Mouse (Mus musculus) erythroblast, embryonic 14.5 days (primary cell): ENCODE results near the gene Ddr1. TPM values are rescaled to one million over a fixed set of nuclear protein-coding genes. Genes with fewer than 3 reads are reported as not detected.

Source experiments
- H3K27me3 ChIP-seq: 2 replicates; pipeline ENCODE4 v1.6.1; 2012; ENCODE audit warnings: inconsistent platforms; ENCODE audit not compliant: control insufficient read depth
- H3K36me3 ChIP-seq: 2 replicates; pipeline ENCODE4 v1.6.1; 2012; ENCODE audit warnings: mild to moderate bottlenecking, inconsistent platforms; ENCODE audit not compliant: control insufficient read depth
- H3K4me1 ChIP-seq: 2 replicates; pipeline ENCODE4 v1.6.1; 2012; ENCODE audit warnings: inconsistent platforms; ENCODE audit not compliant: control insufficient read depth
- H3K4me3 ChIP-seq: replicated peaks from 2 replicates; pipeline ENCODE3; 2012; ENCODE audit warnings: moderate library complexity, mild to moderate bottlenecking, inconsistent platforms
- H3K9me3 ChIP-seq: 2 replicates; pipeline ENCODE4 v1.6.1; 2012; ENCODE audit warnings: low read length, inconsistent platforms, mixed read lengths; ENCODE audit not compliant: control insufficient read depth
- GATA1 ChIP-seq: IDR thresholded peaks from 2 replicates; pipeline ENCODE4 v1.6.1; 2012; ENCODE audit warnings: low read length, inconsistent platforms, mixed read lengths
- TAL1 ChIP-seq: IDR thresholded peaks from 3 replicates; pipeline ENCODE4 v1.6.1; 2012; ENCODE audit warnings: low read length, inconsistent platforms, mixed read lengths
- polyA plus RNA-seq: library from polyadenylated mRNA; stranded (reverse); fragments of >175 nt; gene quantifications from 2 replicates; pipeline ENCODE4 v1.2.3, GENCODE M21; 2012

Ddr1 gene
- polyA plus RNA-seq, 1 experiment = not detected

DNA sequence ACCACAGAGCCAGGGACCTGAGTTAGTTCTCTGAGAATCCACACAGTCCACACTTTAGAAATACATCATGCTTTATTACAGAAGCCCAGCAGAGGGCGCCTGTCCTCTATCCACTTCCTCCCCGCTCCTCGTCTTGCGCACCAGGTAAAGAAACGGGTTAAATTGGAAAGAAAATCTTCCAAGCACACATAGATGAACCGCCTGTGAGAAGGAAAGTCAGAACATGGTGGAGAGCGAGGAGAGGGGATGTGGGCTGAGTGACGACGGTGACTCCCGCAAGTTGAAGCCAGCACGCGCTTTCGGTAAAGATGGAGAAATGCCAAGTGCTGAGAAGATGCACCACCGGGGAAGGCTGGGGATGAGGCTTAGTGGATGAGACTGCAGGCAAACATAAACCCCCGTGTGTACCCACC lies 68.7 kb downstream of the Ddr1 start:
- peaks cover 11% of the 10 kb centered on the region for H3K27me3 ChIP-seq
- no peak for TF ChIP-seq TAL1
- TF ChIP-seq GATA1 = no peak

DNA sequence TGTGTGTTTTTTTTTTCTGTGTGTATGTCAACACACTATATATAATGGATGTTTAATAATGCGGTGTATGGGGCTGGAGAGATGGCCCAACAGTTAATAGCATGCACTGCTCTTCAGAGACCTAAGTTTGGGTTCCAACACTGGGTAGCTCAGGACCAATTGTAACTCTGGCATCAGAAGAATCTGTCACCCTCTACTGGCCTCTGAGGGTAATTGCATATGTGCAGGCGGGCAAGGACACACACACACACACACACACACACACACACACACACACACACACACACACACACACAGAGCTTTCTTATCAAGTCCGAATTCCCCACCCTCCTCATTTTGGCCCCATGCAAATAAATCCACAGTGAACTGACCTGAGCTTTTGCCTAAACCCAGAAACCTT lies 69.2 kb downstream of the Ddr1 start:
- peaks cover 11% of the 10 kb centered on the region for H3K27me3 ChIP-seq
- H3K4me3 ChIP-seq = no peak overlapping the region
- H3K4me1 ChIP-seq = peaks cover 3% of the 10 kb centered on the region
- TF ChIP-seq GATA1 = no peak
- no peak for TF ChIP-seq TAL1
- H3K36me3 ChIP-seq = no peaks in the 10 kb centered on the region
- H3K9me3 ChIP-seq = no peaks in the 10 kb centered on the region

More for the DNA sequence above, 68.7 kb downstream of the Ddr1 start:
- Histone ChIP-seq H3K9me3 (no peaks in the 10 kb centered on the region), H3K36me3 (no peaks in the 10 kb centered on the region), H3K4me3 (no peak overlapping the region), H3K4me1 (peaks cover 3% of the 10 kb centered on the region)

DNA sequence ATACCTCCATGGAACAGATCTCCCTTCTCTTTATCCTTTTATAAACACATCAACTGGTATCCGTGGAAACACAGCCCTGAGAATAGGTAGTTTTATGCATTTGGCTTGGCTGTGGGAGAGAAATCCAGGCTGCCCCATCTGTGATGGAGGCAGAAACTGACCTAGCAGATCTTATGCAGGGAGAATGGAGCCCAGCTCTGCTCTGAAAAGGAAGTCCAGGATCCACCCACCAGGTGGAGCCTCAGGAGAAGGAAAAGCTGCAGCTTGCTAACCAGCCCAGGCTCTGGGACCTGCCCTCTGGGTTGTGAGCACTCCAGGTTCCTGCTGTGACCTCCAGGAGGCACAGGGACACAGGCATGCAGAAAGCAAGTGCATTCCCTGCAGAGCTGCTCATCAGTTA lies 70.4 kb downstream of the Ddr1 start:
- Histone ChIP-seq H3K4me3 (no peak overlapping the region), H3K36me3 (no peaks in the 10 kb centered on the region), H3K4me1 (peaks cover 3% of the 10 kb centered on the region), H3K27me3 (peaks cover 11% of the 10 kb centered on the region), H3K9me3 (no peaks in the 10 kb centered on the region)
- TF ChIP-seq GATA1 = no peak
- no peak for TF ChIP-seq TAL1

Other genes starting within 250 kb of the Ddr1 start
- 0.08 and 0.09 TPM in 2 replicates for gene H2-Q10, start 234.5 kb downstream of the Ddr1 start, polyA plus RNA-seq
- gene Pou5f1, start 198.6 kb downstream of the Ddr1 start, polyA plus RNA-seq = 0.05 TPM in 1 of 2 replicates, not detected in the other
- 29.1 and 33.5 TPM in 2 replicates for gene Tcf19, start 187.8 kb downstream of the Ddr1 start, polyA plus RNA-seq
- 4.7 and 4.9 TPM in 2 replicates for gene Cchcr1, start 187.5 kb downstream of the Ddr1 start, polyA plus RNA-seq
- 0.40 and 0.51 TPM in 2 replicates for gene Psors1c2, start 171.4 kb downstream of the Ddr1 start, polyA plus RNA-seq
- gene Cdsn, start 152.5 kb downstream of the Ddr1 start, polyA plus RNA-seq = 0.02 TPM in 1 of 2 replicates, not detected in the other
- gene 2300002M23Rik, start 137.2 kb downstream of the Ddr1 start, polyA plus RNA-seq = not detected in 2 replicates
- not detected in 2 replicates for gene Sfta2, start 103.1 kb downstream of the Ddr1 start, polyA plus RNA-seq
- not detected in 2 replicates for gene Gm9573, start 78.0 kb downstream of the Ddr1 start, polyA plus RNA-seq
- not detected in 2 replicates for gene Mucl3, start 60.9 kb downstream of the Ddr1 start, polyA plus RNA-seq
- 1.9 and 2.6 TPM in 2 replicates for gene Vars2, start 37.0 kb downstream of the Ddr1 start, polyA plus RNA-seq
- 1.1 and 1.3 TPM in 2 replicates for gene Gtf2h4, start 30.9 kb downstream of the Ddr1 start, polyA plus RNA-seq
- 14.0 and 14.8 TPM in 2 replicates for gene Ier3, start 117.1 kb upstream of the Ddr1 start, polyA plus RNA-seq
- 8.2 and 11.6 TPM in 2 replicates for gene Flot1, start 118.6 kb upstream of the Ddr1 start, polyA plus RNA-seq
- 56.9 and 99.3 TPM in 2 replicates for gene Tubb5, start 133.7 kb upstream of the Ddr1 start, polyA plus RNA-seq
- gene Mdc1, start 136.9 kb upstream of the Ddr1 start, polyA plus RNA-seq = 0.91 and 1.1 TPM in 2 replicates
- 1.7 and 2.8 TPM in 2 replicates for gene Nrm, start 156.7 kb upstream of the Ddr1 start, polyA plus RNA-seq
- 0.31 and 0.37 TPM in 2 replicates for gene Ppp1r18, start 161.0 kb upstream of the Ddr1 start, polyA plus RNA-seq
- 5.0 and 5.2 TPM in 2 replicates for gene Dhx16, start 175.2 kb upstream of the Ddr1 start, polyA plus RNA-seq
- gene 2310061I04Rik, start 192.8 kb upstream of the Ddr1 start, polyA plus RNA-seq = 6.9 and 7.1 TPM in 2 replicates
- gene Atat1, start 205.5 kb upstream of the Ddr1 start, polyA plus RNA-seq = 1.1 and 1.6 TPM in 2 replicates
- gene Mrps18b, start 211.8 kb upstream of the Ddr1 start, polyA plus RNA-seq = 0.45 and 0.85 TPM in 2 replicates
- gene Ppp1r10, start 211.8 kb upstream of the Ddr1 start, polyA plus RNA-seq = 5.4 and 6.3 TPM in 2 replicates